Mouse (Mus musculus): ENCODE measurements around the gene Mta1.

Mta1 gene

GRCm38 (mm10) chr12:113133260-113133659 is 35.2 kb downstream of the Mta1 start:
- in situ Hi-C loops (cut with MboI, MseI), result no loop called here

- in situ Hi-C loops (cut with MboI, MseI), result no loop called here
Measured at GRCm38 (mm10) chr12:113133861-113134403, 35.9 kb downstream of the Mta1 start.

- in situ Hi-C loops (cut with MboI, MseI), result no loop called here
Measured at GRCm38 (mm10) chr12:113134502-113134901, 36.4 kb downstream of the Mta1 start.

GRCm38 (mm10) chr12:113135401-113135800 is 37.3 kb downstream of the Mta1 start:
- in situ Hi-C loops (cut with MboI, MseI), result no loop called here

- in situ Hi-C loops (cut with MboI, MseI), result no loop called here
Measured at GRCm38 (mm10) chr12:113136492-113137020, 38.5 kb downstream of the Mta1 start.

- in situ Hi-C loops (cut with MboI, MseI), result no loop called here
Measured at GRCm38 (mm10) chr12:113137260-113138213, 39.5 kb downstream of the Mta1 start.

- in situ Hi-C loops (cut with MboI, MseI), result no loop called here
Measured at GRCm38 (mm10) chr12:113138291-113138690, 40.2 kb downstream of the Mta1 start.

- in situ Hi-C loops (cut with MboI, MseI), result no loop called here
Measured at GRCm38 (mm10) chr12:113138901-113139864, 41.1 kb downstream of the Mta1 start.

GRCm38 (mm10) chr12:113139908-113140615 is 42.0 kb downstream of the Mta1 start, which contains the start of gene Crip2:
Gene Crip2, plus strand, starts transcription at chr12:113140236.
- in situ Hi-C loops (cut with MboI, MseI), result no loop called here

- in situ Hi-C loops (cut with MboI, MseI), result no loop called here
Measured at GRCm38 (mm10) chr12:113140616-113141411, 42.7 kb downstream of the Mta1 start.

- in situ Hi-C loops (cut with MboI, MseI), result no loop called here
Measured at GRCm38 (mm10) chr12:113141531-113141973, 43.5 kb downstream of the Mta1 start.

- in situ Hi-C loops (cut with MboI, MseI), result no loop called here
Measured at GRCm38 (mm10) chr12:113142021-113142975, 44.2 kb downstream of the Mta1 start.

GRCm38 (mm10) chr12:113143164-113143563 is 45.1 kb downstream of the Mta1 start:
- in situ Hi-C loops (cut with MboI, MseI), result no loop called here

GRCm38 (mm10) chr12:113144001-113144756 is 46.1 kb downstream of the Mta1 start:
- in situ Hi-C loops (cut with MboI, MseI), result no loop called here

GRCm38 (mm10) chr12:113144886-113145285 is 46.8 kb downstream of the Mta1 start:
- in situ Hi-C loops (cut with MboI, MseI), result no loop called here

GRCm38 (mm10) chr12:113145591-113145990 is 47.5 kb downstream of the Mta1 start:
- in situ Hi-C loops (cut with MboI, MseI), result no loop called here

GRCm38 (mm10) chr12:113146112-113147057 is 48.3 kb downstream of the Mta1 start, which contains the start of gene Crip1:
Gene Crip1, plus strand, starts transcription at chr12:113146316.
- in situ Hi-C loops (cut with MboI, MseI), result no loop called here
